Mouse (Mus musculus): Measurements from ENCODE around the gene Gm17521.
"Not testable (repeated sequence)": the region's sequence is repeated elsewhere in the genome, so short reads cannot be mapped to it uniquely, and the experiment has no call there.

Gene Gm17521

GRCm38 (mm10) chrX:123029569-123029968 is at the start of gene Gm17521:
Gene Gm17521, minus strand, starts transcription at chrX:123029669.
- not testable (repeated sequence) for H3K4me3 ChIP-seq (replicated peaks; ENCODE audit: low read length); H3K4me1 ChIP-seq (replicated peaks; ENCODE audit: low read depth, low read length); H3K27me3 ChIP-seq (ENCODE audit: insufficient read depth, low read length); H3K36me3 ChIP-seq (ENCODE audit: insufficient read depth, low read length)
- peaks cover 12% of the 10 kb centered on the region for H3K9me3 ChIP-seq (ENCODE audit: low read length)

- no peak for TF ChIP-seq CTCF (conservative IDR thresholded peaks at IDR 0.05; ENCODE audit: low read length)
- TF ChIP-seq POU5F1 (IDR thresholded peaks at IDR 0.05; ENCODE audit: borderline replicate concordance, low read length), result no peak
- no peak for TF ChIP-seq NANOG (IDR thresholded peaks at IDR 0.05; ENCODE audit: borderline replicate concordance, low read length)
- H3K36me3 ChIP-seq (ENCODE audit: insufficient read depth, low read length), result no peaks in the 10 kb centered on the region
- no peaks in the 10 kb centered on the region for H3K9me3 ChIP-seq (ENCODE audit: low read length)
- no peak overlapping the region for H3K4me3 ChIP-seq (replicated peaks; ENCODE audit: low read length)
- H3K4me1 ChIP-seq (replicated peaks; ENCODE audit: low read depth, low read length), result no peaks in the 10 kb centered on the region
- H3K27me3 ChIP-seq (ENCODE audit: insufficient read depth, low read length), result no peaks in the 10 kb centered on the region
Measured at GRCm38 (mm10) chrX:123043956-123044355, 14.5 kb upstream of the Gm17521 start.

GRCm38 (mm10) chrX:123043516-123043915 is 14.0 kb upstream of the Gm17521 start:
- TF ChIP-seq NANOG (IDR thresholded peaks at IDR 0.05; ENCODE audit: borderline replicate concordance, low read length) (no peak), CTCF (conservative IDR thresholded peaks at IDR 0.05; ENCODE audit: low read length) (no peak), POU5F1 (IDR thresholded peaks at IDR 0.05; ENCODE audit: borderline replicate concordance, low read length) (no peak)
- H3K4me3 ChIP-seq (replicated peaks; ENCODE audit: low read length), result no peak overlapping the region
- H3K27me3 ChIP-seq (ENCODE audit: insufficient read depth, low read length), result no peaks in the 10 kb centered on the region
- H3K9me3 ChIP-seq (ENCODE audit: low read length), result no peaks in the 10 kb centered on the region
- H3K36me3 ChIP-seq (ENCODE audit: insufficient read depth, low read length), result no peaks in the 10 kb centered on the region
- H3K4me1 ChIP-seq (replicated peaks; ENCODE audit: low read depth, low read length), result no peaks in the 10 kb centered on the region

Measured in E14TG2a.4 (cell line).